Mouse (Mus musculus): ENCODE measurements around the gene Cenph.
"Not testable (repeated sequence)": the region's sequence is repeated elsewhere in the genome, so short reads cannot be mapped to it uniquely, and the experiment has no call there.

The Cenph gene

DNA sequence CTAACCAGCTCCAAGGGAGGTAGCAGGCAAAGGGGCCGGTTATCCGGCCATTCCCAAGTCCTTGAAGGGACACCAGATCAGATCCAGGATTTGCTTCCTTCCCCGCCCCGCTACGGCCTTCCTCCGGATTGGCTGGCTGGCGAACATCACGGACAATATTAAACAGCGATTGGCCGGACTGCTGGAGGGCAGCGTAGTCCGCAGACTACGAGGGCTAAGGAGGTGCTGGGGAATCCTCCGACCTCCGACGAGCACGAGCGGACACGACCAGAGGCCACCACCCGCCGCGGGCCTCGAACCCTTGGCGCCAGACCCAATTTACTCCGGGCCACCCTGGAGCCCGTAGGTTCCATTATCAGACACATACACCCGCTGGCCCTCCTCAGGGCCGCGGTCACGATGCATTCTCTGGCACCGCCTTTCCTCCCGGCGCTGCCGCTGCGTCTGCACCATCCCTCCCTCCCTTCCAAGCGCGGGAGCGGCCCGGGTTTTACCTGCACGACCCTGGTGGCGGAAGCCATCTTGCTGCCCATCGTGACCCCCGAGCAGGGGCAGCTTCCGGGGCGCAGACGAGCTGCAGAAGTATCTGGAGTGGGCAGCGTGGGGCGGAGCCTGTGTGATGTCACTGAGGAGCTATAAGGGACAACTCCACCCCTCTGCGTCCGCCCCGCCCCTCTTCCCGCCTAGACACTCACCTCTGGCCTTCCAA lies 31.5 kb downstream of the Cenph start, which contains the start of gene Mrps36:
Gene Mrps36 (minus strand): TSS at position 624 of the 709 bp plus-strand sequence.
- peak; percentile 98 for DNase-seq

DNA sequence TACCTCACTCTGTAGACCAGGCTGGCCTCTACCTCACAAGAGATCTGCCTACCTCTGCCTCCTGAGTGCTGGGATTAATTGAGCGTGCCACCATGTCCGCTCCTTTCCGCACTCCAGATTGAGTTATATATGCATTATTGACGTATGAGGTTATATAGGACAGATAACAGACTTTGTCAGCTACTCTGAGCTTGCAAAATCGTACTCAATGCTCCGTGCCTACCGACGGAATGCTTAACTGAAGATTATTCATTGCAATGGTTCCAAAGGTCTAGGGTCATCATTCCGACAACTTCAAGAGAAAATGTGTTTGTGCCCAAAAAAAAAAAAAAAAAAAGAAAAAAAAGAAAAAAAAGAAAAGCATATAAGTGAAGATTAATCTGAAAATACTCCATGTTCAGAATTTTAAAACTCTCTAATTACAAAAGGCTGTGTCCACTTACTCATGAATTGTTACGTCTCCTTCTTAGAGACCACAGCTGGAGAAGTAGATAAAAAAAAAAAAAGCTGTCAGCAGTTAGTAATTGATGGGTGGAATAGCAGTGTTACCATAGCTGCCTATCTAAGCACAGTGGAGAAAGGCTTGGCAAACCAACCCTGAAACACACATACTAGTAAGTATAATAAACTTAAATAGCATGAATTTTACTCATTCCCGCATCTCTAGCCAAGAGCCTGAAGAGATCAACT lies 32.2 kb downstream of the Cenph start:
- DNase-seq = no peak

GRCm38 (mm10) chr13:100742831-100743230 lies 32.9 kb downstream of the Cenph start:
- DNase-seq = no peak

- DNase-seq = no peak
Measured at GRCm38 (mm10) chr13:100732756-100733155, 42.9 kb downstream of the Cenph start.

GRCm38 (mm10) chr13:100731462-100732046 lies 44.1 kb downstream of the Cenph start:
- not testable (repeated sequence) for DNase-seq

GRCm38 (mm10) chr13:100730861-100731176 lies 44.9 kb downstream of the Cenph start, which contains the start of gene Cdk7:
TSS of gene Cdk7 (minus strand) at chr13:100730939.
- peak; percentile 93 for DNase-seq

DNA sequence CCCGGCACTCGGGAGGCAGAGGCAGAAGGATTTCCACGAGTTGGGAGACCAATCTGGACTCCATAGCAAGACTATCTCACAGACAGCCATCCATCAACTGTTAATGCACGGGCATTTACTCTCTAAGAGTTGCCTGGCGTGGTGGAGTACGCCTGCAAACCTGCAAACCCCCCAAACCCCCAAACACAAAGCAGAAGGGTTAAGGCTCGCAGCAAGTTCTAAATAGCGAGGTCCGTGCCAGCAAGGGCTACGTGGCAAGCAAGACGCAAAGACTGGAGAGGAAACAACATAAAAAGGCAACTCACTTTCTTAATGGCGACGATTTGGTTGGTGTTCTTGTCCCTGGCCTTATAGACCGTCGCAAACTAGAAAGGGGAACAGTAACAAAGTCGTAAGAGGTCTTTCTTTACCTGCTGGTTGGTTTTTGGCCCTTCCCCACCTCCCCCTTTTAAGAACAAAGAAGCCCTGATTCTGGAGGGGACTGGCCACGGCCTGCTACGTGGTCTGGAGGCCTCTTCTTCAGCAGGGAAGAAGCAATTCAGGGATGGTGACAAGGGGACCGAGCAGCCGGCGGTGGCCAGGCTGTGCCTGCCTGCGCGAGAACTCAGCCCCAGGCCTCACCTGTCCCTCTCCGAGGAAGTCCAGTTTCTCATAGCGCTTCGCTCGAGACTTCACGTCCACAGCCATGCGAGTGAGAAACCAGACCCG lies 45.4 kb downstream of the Cenph start:
- DNase-seq = no peak

GRCm38 (mm10) chr13:100728530-100728929 lies 47.2 kb downstream of the Cenph start:
- DNase-seq = not testable (repeated sequence)

- no peak for DNase-seq
Measured at GRCm38 (mm10) chr13:100728086-100728485, 47.6 kb downstream of the Cenph start.

DNA sequence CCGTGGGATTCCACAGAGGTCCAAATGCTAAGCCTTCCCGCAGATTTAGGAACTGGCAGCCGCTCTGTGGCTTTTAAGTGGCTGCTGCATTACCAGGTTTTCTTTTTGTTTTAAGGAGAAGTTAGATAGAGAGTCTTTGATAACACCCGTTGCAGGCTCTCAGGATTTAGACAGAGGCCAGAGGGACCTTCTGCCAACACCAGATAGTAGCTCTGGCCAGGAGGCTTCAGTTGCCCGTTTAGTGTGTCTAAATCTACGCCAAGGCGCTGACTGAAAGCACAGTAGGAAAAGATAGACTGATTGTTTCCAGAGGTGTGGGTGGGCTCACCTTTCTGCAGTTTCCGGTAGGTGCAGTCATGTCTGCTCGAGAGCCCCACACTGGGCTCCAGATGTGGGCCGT lies 50.5 kb downstream of the Cenph start:
- DNase-seq = peak; percentile 49

DNA sequence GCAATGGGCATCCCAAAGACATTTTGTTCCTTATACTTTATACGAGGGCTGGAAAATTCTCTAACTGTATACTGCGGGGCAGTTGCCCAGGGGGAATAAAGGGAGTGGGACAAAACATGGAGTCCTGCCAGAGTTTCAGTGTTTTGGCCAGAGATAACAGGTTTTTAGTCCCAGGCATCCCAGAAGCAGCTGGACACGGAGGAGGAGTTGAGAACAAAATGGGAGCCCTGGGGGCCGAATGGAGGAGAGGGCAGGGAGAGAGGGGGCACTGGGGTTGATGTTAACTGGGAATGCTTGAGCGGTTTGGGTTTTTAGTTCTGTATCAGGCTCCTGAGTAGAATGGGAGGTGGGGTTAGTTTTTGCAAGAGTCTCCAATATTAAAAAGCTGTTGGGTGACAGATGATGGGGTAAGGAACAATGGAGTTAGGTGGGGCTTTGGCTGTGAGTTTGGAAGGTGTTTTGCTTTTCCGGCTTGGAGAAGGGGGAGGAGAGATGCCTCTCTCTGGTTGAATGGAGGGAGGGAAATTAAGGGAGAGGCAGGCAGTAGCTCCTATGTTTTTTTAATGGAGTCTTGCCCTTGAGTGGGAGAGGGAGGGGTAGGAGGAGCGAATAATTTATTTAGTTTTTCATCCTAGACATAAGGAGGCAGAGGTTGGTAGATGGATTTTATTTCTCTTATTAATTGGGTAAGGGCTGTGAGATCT lies 51.5 kb downstream of the Cenph start:
- no peak for DNase-seq

DNA sequence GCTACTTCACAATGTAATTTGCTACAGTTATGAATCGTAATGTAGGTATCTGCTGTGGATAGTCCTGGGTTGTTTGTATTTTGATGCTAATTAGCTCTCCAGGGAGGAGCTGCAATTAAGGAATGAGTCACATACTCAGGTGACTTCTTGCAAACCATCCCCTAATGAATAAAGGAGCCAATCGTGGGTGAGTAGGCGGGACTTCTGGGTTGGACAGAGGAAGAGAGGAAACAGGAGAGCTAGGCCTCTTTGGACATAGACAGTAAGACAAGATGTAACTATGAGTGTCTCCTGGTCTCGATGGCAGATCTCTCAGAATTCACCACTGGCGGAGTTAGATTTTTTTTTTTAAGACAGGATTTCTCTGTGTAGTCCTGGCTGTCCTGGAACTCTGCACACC lies 54.0 kb downstream of the Cenph start:
- DNase-seq = no peak

DNA sequence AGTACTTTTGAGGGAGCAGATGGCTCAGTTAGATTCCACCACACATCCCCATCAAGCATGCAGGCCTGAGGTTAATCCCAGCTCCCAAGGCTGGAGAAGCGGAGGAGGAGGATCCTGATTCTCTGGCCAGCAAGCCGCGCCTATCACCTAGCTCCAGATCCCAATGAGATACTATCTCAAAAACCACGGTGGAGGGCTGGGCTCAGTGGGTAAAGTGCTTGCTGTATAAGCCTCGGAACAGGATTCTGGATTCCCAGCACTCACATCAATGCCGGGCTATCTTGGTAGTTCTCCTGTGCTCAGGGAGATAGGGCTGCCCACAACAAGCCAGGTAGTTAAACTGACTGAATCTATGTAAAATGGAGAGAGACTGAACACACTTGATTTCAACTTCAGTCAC lies 60.2 kb downstream of the Cenph start:
- DNase-seq = no peak

Measured in liver (tissue).